8 mouse cellular contexts compared by ENCODE assay signal in genomic region chrX:106105464-106105863, GRCm38 (mm10). TPM values are rescaled to one million over a fixed set of nuclear protein-coding genes. Genes with fewer than 3 reads are reported as not detected.
DNase-seq lines count a peak whose midpoint lies in the region; ATAC-seq lines count a peak whose summit lies in the region.

No protein-coding gene starts in this region.

- H3K4me2 ChIP-seq in kidney, embryonic 14.5 days (replicated peaks; ENCODE audit: low read depth, low read length) = no peak overlapping the region

- H3K4me3 ChIP-seq in kidney, embryonic 14.5 days (ENCODE audit: low read length) = no peak overlapping the region

- 0 out of 2 replicates have a peak, but pooled peaks have one; percentile 32 for ATAC-seq in kidney, embryonic 14.5 days (ENCODE audit: low FRiP score, low TSS enrichment)

- H3K9me3 ChIP-seq in kidney, embryonic 14.5 days (ENCODE audit: control insufficient read depth, low read length) = no peaks in the 10 kb centered on the region

- peaks cover 11% of the 10 kb centered on the region; the same call in 1 of the 2 replicates for H3K36me3 ChIP-seq in kidney, embryonic 14.5 days (ENCODE audit: control insufficient read depth, insufficient read depth, low read length)

- no peak overlapping the region for H3K9ac ChIP-seq in kidney, embryonic 14.5 days (ENCODE audit: low read depth, low read length)

- no peaks in the 10 kb centered on the region for H3K4me1 ChIP-seq in kidney, embryonic 14.5 days (ENCODE audit: control insufficient read depth, insufficient read depth, low read length)

- peak; percentile 5 to 10 for DNase-seq in left cerebral cortex, adult 18-20 months (ENCODE audit: low spot score in 2 of 2)
- no peak for DNase-seq in left cerebral cortex, postnatal 36 days (ENCODE audit: low spot score in 2 of 2)
- peak; percentile 10 for DNase-seq in R1 (ENCODE audit: low read depth, low spot score)
- DNase-seq in cerebellum, postnatal 25 days = peak; percentile 27 to 61
- DNase-seq in lung, postnatal 14 days = peak; percentile 61
- peak; percentile 5 to 24 for DNase-seq in thymus, postnatal 36 days
- no peak for DNase-seq in urinary bladder, adult 2 months (ENCODE audit: low spot score)

- intact Hi-C loops in left cerebral cortex, postnatal 36 days (cut with DNase I) = no loop called here

- no peaks in the 10 kb centered on the region for H3K27me3 ChIP-seq in kidney, embryonic 14.5 days (ENCODE audit: control insufficient read depth, insufficient read depth, low read length)

- 55% methylated on average over 2 of the region's 2 CpGs for WGBS in kidney, embryonic 14.5 days

- no peak overlapping the region for H3K27ac ChIP-seq in kidney, embryonic 14.5 days (ENCODE audit: low read depth, low read length)

RNA-seq across cellular contexts. Expression of gene Tlr13, which starts 37.5 kb away (rescaled TPM):
- total RNA-seq in left cerebral cortex, adult 18-20 months (2021) = 1 to 10 TPM in 1 of 2 experiments, under 1 TPM in 1; 1.00 to 1.2 TPM
- total RNA-seq in left cerebral cortex, postnatal 36 days (2021) = 1 to 10 TPM; 1.2 to 1.3 TPM
- 0.31 and 0.47 TPM in 2 replicates for polyA plus RNA-seq in kidney, embryonic 14.5 days (2014; fragmentation: Nextera tagmentation; extraction: Ambion mirVana)
- polyA plus RNA-seq in urinary bladder, adult 2 months (2012; rRNA removed) = 1.3 TPM in 2 replicates

Comparison
In these comparisons a context has a peak if more than half of its experiments do, and no peak if none do; other contexts are left out.
1. DNase-seq: peak in left cerebral cortex, adult 18-20 months (2 of 2), R1 (single experiment), cerebellum, postnatal 25 days (2 of 2), lung, postnatal 14 days (single experiment) and thymus, postnatal 36 days (2 of 2); none in left cerebral cortex, postnatal 36 days (0 of 2) and urinary bladder, adult 2 months (single experiment).